Mouse (Mus musculus) sigmoid colon, adult 10 weeks (tissue): ENCODE data around the gene Esf1. TPM values are rescaled to one million over a fixed set of nuclear protein-coding genes. Genes with fewer than 3 reads are reported as not detected.

Experiments used
- polyA plus RNA-seq: library from polyadenylated mRNA; stranded (reverse); fragments of 350-450 nt; fragmentation: Illumina TruSeq; extraction: RNeasy Lipid Tissue Mini Kit (QIAGEN cat#74804); gene quantifications from one replicate; pipeline ENCODE4 v1.2.3, GENCODE M21; 2014; ENCODE audit warnings: low read depth, low replicate concordance

Esf1 gene
- 59.3 TPM for polyA plus RNA-seq

DNA sequence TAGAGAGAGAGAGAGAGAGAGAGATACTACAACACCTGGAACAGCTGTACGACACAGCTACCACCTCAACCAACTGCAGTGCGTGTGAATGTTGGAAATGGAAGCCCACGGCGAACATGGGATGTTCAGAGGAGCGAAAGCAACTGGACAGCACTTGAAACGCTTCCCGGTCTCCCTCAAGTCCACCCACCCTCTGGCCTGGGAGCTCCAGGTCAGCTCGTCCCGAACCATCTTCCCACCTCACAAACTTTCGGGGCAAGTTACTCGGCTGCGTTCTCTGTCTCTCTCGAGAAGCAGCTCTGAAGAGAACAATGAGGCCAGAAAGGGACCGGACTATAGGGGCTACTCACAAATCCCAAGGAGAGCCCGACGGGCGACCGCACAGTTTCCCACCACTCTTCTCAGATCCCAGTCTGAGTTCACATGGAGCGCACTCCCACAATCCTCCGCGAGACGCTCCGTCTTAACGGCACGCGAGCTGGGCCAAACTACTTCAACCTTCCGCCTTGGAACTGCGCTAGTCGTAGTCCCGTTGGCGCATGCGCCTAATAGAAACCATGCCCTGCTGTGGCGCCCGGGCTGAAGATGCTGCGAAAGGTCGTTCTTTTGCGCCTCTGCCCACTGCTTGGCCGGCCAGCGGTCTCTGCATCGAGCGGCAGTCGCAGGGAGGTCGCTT, at the start of gene Esf1, which contains the start of gene Ndufaf5:
Gene Esf1, minus strand, starts transcription at position 438 of the 676 bp plus-strand sequence.
Gene Ndufaf5, plus strand, starts transcription at position 523 of the 676 bp plus-strand sequence.

DNA sequence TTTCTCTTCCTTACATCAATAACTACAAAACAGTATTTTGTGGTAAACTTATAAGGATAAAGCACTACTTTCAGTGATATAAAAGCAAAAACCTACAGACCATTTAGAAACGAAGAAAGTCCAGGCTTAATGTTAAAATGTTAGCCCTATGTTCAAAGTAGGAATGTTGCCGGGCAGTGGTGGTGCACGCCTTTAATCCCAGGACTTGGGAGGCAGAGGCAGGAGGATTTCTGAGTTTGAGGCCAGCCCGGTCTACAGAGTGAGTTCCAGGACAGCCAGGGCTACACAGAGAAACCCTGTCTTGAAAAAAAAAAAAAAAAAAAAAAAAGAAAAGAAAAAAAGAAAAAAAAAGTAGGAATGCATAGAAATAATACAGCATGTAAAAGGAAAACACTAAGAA, 18.6 kb downstream of the Esf1 start, which contains the start of gene Gm17374:
Gene Gm17374, plus strand, starts transcription at position 301 of the 400 bp plus-strand sequence.

Other genes starting within 250 kb of the Esf1 start
- gene Tasp1, start 103.8 kb downstream of the Esf1 start, polyA plus RNA-seq, result 15.3 TPM
- not detected for gene Gm17374, start 18.5 kb downstream of the Esf1 start, polyA plus RNA-seq
- 21.6 TPM for gene Ndufaf5, start 85 bp upstream of the Esf1 start, polyA plus RNA-seq
- not detected for gene Sel1l2, start 219.1 kb upstream of the Esf1 start, polyA plus RNA-seq
- 34.8 TPM for gene Macrod2, start 224.7 kb upstream of the Esf1 start, polyA plus RNA-seq